Mouse (Mus musculus) heart, postnatal 10 days (tissue): ENCODE data around the gene Pgk1. TPM values are rescaled to one million over a fixed set of nuclear protein-coding genes. Genes with fewer than 3 reads are reported as not detected.
"Not testable (repeated sequence)": the region's sequence is repeated elsewhere in the genome, so short reads cannot be mapped to it uniquely, and the experiment has no call there.

Experiments
- DNase-seq, 2 experiments: peaks; one replicate each; pipeline ENCODE4 v3.0.0; 2021
- intact Hi-C: fragments of 180-260 bp; cut with DNase I; formaldehyde crosslinking; loops from one replicate; pipeline ENCODE4 v1.15.1; 2025
- total RNA-seq, 2 experiments: library from RNA; stranded (reverse); gene quantifications; 2 replicates each; pipeline ENCODE4 v1.2.3; 2021

Pgk1 gene
- total RNA-seq, result 100 to 1,000 TPM; 557 to 593 TPM

GRCm38 (mm10) chrX:106186713-106187649 is at the start of gene Pgk1:
Gene Pgk1 (plus strand): TSS chrX:106187100.
- DNase-seq, result peak; percentile 92
- intact Hi-C loops, result loop anchor here (5.0 to 10.0 kb wide), 3 partner anchors 160 to 302 kb away; partner anchors contain the start of genes Atp7a and Atrx

DNA sequence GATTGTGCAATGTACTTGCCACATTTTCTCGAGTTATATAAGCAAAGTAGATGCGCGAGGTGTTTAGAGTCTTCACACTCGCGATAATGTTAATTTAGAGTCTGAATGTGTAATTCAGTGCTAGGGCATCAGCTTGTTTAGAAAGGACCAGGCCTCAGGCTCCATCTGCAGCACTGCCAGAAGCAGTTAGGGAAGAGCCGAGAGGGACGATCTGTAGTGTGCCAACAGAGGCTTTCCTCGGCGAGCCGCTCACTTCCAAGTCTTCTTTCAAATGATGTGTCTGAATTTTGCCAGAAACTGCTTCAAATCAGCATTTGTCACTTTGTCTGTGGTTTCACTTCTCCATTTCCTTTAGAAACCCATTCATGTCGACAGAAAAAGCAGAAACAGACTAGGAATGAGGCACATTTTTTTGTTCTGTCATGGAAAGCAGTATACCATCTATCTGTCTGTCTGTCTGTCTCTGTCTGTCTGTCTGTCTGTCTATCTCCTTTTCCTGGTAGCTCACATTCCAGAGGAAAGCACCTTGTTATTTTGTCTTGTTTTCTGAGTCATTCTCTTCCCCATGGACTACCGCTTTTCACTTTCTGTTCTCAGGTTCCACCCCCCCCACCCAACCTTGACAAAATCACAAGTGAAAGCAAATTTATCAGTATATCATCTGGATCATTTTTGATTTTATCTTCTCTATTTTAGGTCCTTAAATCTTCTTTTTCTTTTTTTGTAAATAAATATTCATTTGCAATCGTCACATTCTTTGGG is 47.4 kb upstream of the Pgk1 start:
- intact Hi-C loops, result no loop called here
- peak in 1 of 2 experiments; percentile 1 for DNase-seq

GRCm38 (mm10) chrX:106142936-106143335 is 44.0 kb upstream of the Pgk1 start, which contains the start of gene Tlr13:
Gene Tlr13 (plus strand): TSS chrX:106143204.
- no peak for DNase-seq
- intact Hi-C loops, result no loop called here

- intact Hi-C loops, result no loop called here
- no peak for DNase-seq
These were observed 38.7 kb upstream of the Pgk1 start for GRCm38 (mm10) chrX:106148185-106148584.

DNA sequence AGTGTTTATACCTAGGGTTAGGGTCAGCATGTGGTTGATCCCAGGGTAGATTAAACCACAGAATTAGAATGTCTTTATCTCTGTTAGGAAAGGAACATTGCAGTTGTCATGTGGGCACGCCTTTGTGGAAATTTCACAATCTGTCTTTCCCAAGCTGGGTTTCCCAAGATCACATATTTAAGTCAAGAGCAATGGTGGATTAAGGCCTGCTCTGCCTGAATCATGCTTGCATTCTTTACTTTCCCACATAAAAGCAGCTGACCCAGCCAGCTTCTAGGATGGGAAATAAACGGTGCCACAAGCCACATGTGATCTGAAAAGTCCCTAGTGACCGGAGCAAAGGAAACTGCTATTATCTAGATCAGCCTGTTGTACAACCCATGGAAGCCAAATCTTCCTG is 37.4 kb upstream of the Pgk1 start:
- no peak for DNase-seq
- intact Hi-C loops, result no loop called here

- DNase-seq, result no peak
- intact Hi-C loops, result no loop called here
These were observed 32.7 kb upstream of the Pgk1 start for GRCm38 (mm10) chrX:106154180-106154586.

- intact Hi-C loops, result no loop called here
- DNase-seq, result no peak
These were observed 31.0 kb upstream of the Pgk1 start for GRCm38 (mm10) chrX:106155892-106156291.

DNA sequence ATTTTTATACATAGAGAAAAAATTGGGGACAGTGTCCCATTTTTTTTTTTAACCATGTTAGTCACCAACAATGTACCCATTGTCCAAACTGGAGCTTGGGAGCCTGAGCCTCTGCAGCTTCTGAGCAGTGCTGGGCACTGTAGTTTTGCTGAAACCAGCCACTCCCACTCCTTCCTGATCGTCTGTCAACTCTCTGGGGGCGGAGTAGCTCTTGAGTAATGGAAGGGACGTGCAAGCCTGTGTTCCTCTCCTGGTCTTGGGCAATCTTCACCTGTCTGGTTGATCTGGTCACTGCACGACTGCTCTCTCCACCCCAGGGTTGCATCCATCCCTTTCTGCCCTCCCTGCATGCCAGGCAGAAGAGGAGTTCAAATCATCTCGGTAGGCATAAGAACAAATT is 22.9 kb upstream of the Pgk1 start:
- no peak for DNase-seq
- intact Hi-C loops, result no loop called here

DNA sequence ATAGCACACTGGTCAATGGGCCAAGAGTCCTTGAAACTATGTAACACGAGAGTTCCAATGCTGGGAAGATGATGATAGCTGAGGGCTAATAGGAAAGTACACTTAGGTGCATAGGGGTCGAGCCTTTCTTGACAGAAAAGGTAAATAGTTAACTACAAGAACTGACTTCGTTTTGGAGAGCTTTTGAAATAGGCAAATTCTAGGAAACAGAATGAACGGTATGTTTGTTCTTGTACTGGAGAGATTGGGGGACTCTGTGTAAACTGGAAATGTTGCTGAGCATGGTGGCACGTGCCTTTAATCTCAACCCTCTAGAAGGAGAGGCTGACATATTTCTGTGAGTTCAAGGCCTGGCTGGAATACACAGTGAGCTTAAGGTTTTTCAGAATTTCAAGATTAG is 22.3 kb upstream of the Pgk1 start:
- DNase-seq, result no peak
- intact Hi-C loops, result no loop called here

GRCm38 (mm10) chrX:106165089-106165488 is 21.8 kb upstream of the Pgk1 start:
- DNase-seq, result no peak
- intact Hi-C loops, result loop anchor here (5.0 kb wide), 1 partner anchor 53 kb away; no protein-coding TSS in a partner anchor

DNA sequence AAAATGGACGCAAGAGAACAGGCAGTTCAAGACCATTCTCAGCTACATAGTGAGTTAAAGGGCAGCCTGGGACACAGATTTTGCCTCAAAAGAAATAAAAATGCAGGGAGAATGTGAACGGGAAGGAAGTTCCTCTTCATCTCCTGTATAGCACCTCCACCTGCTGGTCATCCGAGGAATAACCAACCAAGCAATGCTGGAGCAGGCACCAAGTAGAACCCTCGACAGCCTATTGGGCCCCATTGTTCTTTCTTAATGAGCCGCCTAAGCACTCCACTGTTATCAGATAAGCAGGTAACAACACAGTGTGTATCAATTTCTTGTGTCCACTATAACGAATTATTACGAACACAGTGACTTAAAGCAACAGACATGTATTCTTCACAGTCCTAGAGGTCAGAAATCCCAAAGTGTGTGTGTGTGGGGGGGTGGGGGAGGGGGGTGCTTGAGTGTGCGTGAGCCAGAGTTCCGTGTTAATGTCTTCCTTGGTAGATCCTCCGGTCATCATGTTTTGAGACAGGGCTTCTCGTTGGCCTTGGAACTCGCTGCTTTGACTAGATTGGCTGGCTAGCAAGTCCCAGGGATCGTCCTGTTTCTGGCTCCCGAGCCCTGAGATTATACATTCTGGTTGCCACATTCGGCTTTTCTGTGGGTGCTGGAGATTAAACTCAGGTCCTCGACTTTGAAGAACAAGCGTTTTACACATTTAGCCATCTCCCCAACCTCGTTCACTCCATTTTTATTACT is 15.6 kb upstream of the Pgk1 start:
- intact Hi-C loops, result loop anchor here (1.0 kb wide), 1 partner anchor 145 kb away; no protein-coding TSS in a partner anchor
- peak; percentile 73 to 81 for DNase-seq

DNA sequence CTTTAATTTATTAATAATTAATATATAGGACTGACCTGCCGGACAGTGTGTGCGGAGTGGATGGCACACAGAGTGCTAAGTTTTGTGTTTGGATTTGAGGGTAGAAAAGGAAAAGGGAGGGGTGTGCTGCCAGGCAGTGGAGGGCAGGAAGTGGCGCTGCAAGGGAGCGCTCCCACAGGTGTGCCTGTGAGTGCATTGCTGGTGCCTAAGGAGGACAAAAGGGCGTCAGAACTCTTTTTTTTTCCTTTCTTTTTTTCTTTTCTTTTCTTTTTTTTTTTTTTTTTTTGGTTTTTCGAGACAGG is 15.1 kb upstream of the Pgk1 start:
- no peak for DNase-seq
- intact Hi-C loops, result loop anchor here (1.0 kb wide), 1 partner anchor 146 kb away; no protein-coding TSS in a partner anchor

DNA sequence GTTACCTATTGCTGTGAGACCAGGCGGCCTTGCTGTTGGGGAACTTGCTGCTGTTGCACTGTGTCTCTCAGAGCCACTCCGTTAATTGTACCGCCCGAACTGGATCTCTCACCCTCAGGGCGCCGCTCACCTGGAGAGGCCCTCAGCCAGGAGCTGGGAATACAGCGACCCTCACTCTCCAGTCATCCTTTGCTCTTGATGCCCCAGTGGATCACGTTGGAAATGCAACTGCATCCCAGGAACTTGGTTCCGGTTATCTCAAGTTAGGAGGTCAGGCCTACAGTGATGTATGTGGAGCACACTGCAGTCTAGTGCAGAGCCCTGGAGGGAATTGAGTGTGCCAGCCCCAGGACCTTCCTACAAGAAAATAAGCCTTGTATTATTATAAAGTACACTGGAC is 10.6 kb upstream of the Pgk1 start:
- intact Hi-C loops, result no loop called here
- DNase-seq, result no peak

DNA sequence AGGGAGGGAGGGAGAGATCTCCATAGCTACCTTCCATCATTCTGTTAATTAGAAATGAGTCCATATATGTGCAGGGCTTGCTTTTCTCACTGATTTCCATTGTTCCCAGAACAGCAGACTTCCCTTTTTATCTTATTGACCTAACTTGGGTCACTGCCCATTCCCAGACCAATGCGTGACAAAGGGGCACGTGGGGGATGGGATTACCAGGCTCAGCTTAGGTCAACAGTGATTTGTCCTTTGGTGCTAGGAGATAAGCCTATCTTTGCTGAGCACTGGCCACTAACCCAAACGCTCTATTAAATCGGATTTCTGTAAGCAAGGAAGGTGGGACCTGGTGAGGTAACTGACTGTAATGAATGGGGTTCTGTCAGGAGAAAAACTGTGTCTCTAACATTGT is 2.6 kb upstream of the Pgk1 start:
- intact Hi-C loops, result loop anchor here (10.0 kb wide), 2 partner anchors 259 to 299 kb away; partner anchors contain the start of gene Atrx
- DNase-seq, result no peak

GRCm38 (mm10) chrX:106185706-106186105 is 1.2 kb upstream of the Pgk1 start:
- DNase-seq, result peak; percentile 13 to 16
- intact Hi-C loops, result loop anchor here (5.0 to 10.0 kb wide), 3 partner anchors 158 to 301 kb away; partner anchors contain the start of genes Atp7a and Atrx

GRCm38 (mm10) chrX:106187737-106188136 is 837 bp downstream of the Pgk1 start:
- peak; percentile 24 to 28 for DNase-seq
- intact Hi-C loops, result loop anchor here (5.0 to 10.0 kb wide), 3 partner anchors 160 to 303 kb away; partner anchors contain the start of genes Atp7a and Atrx

GRCm38 (mm10) chrX:106189356-106189755 is 2.5 kb downstream of the Pgk1 start:
- DNase-seq, result no peak
- intact Hi-C loops, result loop anchor here (5.0 to 10.0 kb wide), 3 partner anchors 162 to 305 kb away; partner anchors contain the start of genes Atp7a and Atrx

- intact Hi-C loops, result no loop called here
- no peak for DNase-seq
These were observed 3.2 kb downstream of the Pgk1 start for GRCm38 (mm10) chrX:106190091-106190490.

DNA sequence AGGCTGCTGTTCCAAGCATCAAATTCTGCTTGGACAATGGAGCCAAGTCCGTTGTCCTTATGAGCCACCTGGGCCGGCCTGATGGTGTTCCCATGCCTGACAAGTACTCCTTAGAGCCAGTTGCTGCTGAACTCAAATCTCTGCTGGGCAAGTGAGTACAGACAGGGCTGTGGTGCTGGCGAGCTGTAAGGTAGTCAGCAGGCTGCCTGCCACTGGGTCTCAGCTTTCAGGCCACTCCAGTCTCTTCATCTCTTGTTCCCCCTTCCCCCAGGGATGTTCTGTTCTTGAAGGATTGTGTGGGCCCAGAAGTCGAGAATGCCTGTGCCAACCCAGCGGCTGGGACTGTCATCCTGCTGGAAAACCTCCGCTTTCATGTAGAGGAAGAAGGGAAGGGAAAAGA is 7.5 kb downstream of the Pgk1 start:
- DNase-seq, intact Hi-C loops: not testable (repeated sequence)

DNA sequence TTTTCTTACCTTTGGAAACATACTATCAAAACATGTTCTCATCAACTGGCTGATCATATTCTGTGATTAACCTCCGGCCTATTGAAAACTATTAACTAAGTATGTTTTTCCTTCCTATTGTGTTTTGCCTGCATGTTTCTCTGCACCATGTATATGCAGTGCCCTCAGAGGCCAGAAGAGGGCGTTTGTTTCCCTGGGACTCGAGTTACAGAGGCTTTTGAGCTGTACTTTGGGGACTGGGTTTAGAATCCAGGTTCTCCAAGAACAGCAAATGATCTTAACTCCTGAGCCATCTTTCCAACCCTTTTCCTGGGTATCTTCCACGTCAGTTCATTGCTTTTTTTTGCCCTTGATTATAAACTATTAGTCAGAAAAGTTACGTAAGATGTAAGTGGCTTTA is 10.4 kb downstream of the Pgk1 start:
- peak in 1 of 2 experiments; percentile 14 for DNase-seq
- intact Hi-C loops, result no loop called here
